Mouse (Mus musculus) frontal cortex, adult 2 months (tissue): ENCODE results near the gene Rad51b. TPM values are rescaled to one million over a fixed set of nuclear protein-coding genes. Genes with fewer than 3 reads are reported as not detected.

ENCODE experiments used
- DNase-seq, 2 experiments: peaks; one replicate each; pipeline ENCODE4 v3.0.0; 2022; ENCODE audit warnings: low spot score in 1 of 2; ENCODE audit errors: extremely low spot score in 1 of 2
- polyA plus RNA-seq: library from polyadenylated mRNA; depleted of rRNA; stranded (reverse); fragments of >200 nt; gene quantifications from 2 replicates; pipeline ENCODE4 v1.2.3, GENCODE M21; 2012

Gene Rad51b
- polyA plus RNA-seq, 1 experiment, result 0.14 TPM

DNA sequence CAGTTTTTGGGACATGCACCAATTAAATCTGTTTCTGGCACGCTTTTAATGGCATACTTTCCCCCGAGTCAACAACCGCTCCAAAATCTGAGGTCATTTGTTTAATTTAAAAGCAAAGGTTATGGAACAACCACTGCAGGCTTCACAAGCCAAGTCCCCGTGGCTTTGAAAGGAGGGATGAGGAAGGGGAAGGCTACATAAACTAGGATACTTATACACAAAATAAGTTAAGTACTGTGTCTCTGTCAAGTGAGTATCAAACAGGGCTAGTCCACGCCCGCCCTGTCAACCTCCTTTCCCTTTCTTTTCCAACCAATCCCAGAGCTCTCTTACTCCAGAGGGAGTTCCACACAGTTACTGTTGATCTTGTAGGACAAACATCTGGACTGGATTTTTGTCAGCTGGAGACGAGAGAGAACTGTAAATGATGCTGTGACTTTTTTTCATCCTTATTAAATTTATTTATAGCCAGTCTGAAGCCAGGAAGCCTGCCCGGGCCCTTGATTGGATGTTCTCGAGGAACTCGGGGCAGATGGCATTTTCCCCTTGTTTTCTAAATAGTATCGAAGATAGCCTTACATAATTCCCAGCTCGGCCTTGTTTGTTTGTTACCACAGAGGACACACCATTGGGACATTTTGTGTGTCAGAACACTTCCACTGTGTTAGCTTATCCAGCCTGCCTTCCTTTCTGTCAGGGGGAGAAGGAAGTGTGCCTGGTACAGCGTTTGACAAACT, 378.5 kb downstream of the Rad51b start:
- DNase-seq, result no peak

DNA sequence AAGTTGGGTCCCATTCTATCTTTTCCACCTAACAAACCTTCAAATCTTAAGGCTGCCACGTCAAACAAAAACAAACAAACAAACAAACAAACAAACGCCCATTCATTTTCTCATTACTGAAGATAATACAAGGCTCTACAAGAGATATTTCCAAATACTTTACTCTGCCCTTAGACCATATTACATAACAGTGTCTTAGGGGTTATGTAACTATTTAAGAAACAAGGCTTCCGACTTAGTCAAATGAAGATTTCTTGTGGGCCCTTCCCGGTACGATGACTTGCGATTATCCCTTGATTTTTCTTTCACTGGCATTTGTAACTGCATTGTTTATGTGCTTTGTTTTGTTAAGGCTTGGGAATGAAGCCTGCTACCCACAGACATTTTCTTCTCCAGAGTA, 379.2 kb downstream of the Rad51b start:
- DNase-seq, result no peak

DNA sequence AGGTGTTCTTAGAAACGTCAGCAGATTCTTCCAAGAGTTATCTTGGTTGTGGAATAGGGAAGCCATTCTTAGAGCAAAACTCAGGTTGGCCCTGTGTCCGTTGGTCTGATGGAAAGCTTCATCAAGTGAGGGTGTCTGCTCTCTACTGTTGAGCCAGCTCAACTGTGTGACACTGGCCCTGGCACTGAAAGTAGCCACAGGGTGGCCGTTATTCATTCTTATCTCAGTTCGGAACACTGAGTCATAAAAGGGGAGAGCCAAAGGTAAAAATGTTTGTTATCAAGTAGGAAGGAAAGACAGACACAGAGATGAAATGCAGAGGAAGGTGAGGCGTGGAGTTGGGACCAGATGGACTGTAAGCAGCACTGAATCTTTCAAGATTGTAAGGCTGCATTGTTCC, 379.8 kb downstream of the Rad51b start:
- no peak for DNase-seq

DNA sequence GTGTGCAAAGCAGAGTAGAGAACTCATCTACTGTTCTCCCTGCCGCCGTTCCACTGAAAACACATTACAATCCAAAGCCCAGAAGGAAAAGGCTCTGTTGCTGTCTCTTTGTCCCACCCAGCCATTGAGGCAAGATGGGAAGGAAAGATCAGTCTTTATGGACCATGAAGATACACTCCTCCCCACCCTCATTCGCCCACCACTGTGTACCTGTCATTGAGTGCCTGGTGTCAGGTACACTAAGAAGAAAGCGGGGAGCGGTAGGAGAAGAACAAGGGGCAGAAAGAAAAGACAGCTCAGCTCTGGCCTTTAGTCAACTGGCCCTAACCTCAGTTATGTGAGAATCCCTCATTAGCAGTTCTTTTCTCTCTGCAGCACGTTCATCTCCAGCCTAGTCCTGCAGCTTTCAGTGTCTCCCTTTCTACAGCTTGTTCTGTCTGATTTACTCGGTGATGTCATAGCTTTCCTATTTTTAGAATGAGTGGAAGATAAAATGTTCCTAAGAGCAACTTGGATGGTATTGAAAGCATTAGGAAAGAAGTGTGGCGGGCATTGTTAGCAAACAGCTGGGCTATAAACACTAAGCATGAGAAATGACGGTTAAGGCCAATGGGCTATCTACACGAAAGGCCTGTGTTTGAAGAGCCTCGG, 382.3 kb downstream of the Rad51b start:
- peak in 1 of 2 experiments; percentile 17 for DNase-seq

DNA sequence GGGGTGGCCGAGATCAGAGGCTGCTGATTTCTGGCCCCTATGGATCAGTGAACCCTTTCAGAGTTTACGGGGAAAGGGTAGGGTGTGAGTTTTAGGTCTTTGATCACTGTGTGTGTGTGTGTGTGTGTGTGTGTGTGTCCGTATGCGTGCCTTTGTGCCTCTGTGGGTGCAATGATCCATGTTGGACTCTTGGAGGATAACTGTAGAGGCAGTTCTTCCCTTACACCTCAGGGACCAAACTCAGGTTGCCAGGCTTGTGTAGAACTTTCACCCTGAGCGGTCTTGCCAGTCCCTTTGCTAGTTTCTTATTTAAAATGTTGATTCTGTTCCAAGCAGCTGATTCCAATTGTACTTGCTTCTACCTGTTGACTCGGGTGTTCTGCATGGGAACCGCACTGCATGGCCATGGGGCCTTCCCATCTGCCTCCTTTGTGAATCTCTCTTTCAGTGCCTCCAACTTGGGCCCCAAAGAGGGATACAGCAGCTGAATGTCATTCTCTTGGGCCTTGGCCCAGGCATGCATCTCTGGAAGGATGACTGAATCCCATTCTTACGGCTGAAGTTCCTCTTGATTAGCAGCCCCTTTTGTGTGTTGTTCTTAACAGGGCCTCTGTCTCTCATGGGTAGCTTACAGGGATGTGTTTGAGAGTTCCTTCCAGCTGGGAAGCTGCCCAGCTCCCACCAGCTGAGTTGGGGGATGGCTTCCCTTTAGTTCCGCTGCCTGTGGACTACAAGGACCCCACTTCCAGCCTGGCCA, 383.0 kb downstream of the Rad51b start:
- peak in 1 of 2 experiments; percentile 26 for DNase-seq

DNA sequence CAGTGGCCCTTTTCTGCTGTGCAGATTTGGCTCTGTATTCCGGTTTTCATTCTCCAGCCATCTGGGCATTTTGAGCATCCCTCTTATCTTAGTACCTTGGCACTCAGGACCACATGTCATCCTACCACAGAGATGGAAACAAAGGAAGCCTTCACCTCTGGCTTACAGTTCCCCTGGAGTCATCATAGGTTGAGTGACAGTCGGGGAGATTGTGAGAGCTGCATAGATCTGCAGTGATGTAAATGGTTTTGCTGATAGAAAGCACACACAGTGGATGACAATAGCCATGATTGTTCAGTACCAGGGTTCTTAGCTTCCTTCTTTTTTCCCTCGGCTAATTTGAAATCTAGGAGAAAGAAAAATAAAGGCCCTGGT, 383.6 kb downstream of the Rad51b start:
- DNase-seq, result peak in 1 of 2 experiments; percentile 21

DNA sequence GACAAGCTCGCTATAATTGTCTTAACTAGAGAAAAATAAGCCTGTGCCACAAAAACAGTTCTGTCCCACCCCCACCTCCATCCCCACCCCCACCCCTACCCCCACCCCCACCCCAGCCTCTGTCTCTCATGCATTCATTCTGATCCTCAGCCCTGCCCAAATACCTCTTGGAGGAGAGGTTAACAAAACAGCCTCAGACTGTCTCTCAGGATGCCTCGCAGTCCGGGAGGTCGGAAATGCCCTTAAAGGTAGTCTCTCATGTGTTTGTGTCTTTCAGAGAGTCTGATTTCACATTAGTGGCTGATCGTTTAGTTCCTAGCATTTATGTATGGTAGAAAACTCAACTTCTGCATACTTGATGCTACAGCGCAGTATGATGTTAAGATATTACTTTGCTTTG, 384.5 kb downstream of the Rad51b start:
- no peak for DNase-seq

DNA sequence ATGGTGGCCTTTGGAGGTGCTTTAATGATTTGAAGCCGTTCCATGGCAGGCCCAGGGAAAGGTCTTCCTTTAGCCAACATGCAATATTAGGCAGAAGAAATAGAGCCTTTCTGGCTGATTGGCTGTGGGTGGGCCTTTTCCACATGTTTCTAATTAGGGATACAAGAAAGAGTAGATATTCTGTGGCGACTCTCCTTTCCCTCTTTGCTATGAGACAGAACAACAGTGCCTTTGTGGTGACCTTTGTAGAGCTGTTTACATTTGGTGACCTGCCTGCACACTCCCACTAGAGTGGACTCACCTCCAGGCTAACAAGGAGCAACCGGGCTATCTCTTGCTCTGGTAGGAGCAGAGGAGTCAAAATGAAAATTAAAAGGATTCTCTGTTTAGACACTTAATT, 386.3 kb downstream of the Rad51b start:
- no peak for DNase-seq

DNA sequence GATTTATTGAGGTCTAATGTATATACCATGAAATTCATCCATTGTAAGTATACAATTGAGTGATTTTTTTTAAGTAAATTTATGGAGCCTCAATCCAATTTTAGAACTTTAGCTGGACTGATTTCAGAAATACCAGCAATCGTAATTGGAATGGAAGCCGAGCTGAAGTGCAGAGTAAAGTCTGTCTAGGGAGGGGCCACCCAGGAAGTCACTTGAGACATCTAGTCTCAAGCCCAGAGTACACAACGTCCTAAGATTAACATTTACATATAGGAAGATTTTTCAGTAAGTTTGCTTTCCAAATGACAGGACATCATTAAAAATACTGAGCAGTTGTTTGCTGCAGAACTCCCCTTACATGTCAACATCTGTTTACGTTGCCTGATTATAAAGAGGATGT, 386.7 kb downstream of the Rad51b start:
- DNase-seq, result no peak

DNA sequence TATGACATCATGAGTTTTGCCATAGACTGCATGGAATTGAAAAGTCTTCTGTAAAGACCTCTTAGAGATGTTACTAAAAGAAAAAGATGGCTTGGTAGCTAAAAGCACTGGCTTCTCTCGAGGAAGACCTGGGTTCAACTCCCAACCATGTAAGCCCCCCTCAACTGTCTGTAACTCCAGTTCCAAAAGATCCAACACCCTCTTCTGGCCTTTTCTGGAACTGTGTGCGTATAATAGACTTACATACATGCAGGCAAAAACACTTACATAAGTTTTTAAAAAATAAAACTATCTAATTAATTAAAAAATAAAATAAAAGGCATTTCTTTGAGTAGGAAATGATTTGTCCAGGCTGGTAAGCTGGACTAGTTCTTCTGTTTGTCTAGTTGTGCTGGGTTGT, 387.3 kb downstream of the Rad51b start:
- no peak for DNase-seq

DNA sequence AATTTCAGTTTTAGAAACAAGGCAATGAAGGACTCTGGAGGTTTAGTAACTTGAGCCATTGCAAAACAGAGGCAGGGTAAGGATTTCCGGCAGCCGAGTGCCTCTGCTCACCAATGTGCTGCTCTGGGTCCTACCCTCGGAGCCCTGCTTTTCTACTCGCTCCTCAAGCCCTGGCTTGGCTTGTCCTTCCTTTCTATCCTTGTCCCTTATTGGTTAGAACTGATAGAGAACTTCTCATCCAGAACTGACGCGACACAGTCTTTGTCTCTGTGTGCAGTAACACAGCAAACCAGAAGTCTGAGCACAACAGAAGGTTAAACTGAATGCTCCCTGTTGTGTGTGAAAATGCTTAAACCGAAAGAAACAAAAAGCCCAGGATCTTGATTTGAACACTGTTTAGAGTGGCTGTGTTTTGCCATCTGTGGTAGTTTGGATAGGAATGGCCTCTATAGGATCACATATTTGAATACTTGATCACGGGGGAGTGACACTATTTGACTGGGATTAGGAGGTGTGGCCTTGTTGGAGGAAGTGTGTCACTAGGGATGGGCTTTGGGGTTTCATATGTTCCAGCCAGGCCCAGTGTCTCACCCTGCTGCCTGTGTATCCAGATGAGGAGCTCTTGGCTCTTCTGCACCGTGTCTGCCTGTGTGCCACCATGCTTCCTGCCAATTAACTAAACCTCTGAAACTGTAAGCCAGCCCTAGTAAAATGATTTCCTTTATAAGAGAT, 389.7 kb downstream of the Rad51b start:
- DNase-seq, result no peak

DNA sequence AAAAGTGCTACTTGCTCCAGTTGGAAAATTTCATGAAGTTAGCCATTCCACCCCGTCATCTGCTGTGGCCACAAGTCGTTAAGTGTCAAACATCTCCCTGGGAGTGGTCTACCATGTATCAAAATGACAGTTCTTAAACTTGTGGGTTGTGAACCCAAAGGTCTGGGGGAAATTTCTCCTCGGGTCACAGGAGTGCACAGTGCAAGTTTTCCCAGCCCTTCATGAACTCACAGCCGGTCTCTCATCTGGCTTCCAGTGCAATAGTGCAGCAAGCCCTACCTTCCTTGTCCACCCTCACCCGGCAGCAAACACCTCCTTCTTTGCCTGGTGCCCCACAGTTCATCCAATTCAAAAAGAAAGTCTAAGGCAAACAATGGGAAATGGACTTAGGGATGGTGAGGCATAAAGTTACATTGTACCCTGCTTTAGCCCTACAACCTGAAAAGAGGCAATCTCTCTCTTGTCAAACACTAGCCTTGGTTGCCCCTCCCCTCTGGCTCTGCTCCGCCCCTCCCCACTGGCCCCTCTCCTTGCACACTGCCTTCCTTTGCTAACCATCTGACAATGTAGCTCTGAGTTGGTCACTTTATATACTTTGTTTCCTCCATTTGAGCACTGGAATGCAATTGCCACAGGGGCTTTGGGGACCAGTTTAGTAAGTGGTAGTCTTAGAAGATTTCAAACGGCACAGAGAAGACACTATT, 390.8 kb downstream of the Rad51b start:
- no peak for DNase-seq

DNA sequence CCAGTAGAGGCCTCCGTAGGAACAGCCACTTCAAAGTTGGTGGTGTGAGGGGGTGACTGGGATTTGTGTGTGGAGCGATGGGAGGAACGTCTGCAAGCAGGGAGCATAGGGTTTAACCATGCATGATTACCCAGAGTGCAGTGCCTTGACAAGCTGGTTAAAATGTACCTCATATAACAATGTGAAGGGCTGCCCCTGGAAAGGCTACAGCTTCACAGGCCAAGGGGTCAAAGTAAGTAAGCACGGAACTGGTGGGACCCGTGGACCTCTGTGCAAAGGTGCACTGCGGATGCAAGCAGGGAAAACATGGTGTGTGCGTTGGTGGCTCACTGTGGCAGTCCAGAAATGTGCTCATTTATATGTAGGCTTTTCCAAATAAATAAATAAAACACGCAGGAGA, 392.2 kb downstream of the Rad51b start:
- DNase-seq, result no peak

DNA sequence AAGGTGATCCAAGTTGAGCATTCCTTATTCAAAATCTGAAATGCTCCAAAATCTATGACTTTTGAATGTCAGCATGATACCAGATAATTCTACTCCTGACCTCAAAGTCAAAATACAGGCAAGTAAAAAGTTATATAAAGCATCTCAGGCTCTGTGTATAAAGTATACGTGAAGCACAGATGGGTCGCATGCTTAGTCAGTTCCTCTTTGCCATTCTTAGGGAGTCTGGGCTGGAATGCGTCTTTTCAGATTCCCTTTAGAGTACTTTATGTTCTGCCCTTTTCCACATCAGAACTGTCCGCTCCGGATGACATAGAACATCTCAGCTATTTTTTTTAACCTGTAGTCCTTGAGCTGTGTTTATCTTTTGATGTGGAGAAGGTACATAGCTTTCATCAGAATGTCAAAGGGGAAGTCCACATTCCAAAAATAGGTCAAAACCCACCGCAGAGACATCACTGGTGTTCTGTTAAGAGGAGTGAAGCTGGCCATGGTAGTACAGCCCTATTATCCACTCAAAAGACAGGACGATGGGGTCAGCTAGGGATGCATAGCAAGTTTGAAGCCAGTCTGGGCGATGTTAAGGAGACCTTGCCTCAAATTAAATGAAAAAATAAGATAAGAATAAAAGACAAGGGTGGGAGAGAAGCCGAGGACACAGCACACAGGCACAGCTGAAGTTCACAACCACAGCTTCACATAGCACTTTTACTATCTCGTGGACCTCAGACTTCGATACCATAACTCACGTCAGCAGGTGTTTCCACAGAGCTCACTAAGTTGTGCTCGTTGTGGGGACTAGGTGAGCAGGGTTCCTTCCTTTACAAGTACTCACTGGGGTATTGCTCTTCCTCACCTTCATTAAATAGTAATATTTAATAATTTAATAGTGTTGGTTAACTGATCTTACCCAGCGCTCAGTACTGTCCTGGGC, 395.1 kb downstream of the Rad51b start:
- no peak for DNase-seq

DNA sequence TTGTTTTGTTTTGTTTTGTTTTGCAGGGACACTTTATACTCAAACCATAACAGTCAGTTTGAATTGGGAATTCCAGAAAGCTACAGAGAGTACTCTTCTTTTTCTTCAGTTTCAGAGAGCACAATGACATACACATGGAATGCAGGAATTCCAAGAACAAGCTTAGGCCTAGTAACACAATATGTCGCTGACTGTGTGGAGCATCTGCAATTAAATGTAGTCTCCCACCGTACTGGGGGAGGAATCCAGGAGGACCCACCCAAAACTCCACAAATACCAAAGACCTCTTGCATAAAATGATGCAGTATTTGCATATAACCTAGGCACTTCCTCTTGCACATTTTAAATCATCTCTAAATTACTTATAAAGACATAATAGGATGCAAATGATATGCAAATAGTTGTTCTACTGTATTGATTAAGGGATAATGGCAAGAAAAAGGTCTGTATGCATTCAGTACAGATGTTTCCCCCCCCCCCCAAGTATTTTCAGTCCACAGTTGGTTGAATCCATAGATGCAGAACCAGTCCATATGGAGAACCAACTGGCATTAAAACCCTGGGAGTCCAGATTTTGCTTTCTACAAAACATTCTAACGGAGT, 398.9 kb downstream of the Rad51b start:
- no peak for DNase-seq

DNA sequence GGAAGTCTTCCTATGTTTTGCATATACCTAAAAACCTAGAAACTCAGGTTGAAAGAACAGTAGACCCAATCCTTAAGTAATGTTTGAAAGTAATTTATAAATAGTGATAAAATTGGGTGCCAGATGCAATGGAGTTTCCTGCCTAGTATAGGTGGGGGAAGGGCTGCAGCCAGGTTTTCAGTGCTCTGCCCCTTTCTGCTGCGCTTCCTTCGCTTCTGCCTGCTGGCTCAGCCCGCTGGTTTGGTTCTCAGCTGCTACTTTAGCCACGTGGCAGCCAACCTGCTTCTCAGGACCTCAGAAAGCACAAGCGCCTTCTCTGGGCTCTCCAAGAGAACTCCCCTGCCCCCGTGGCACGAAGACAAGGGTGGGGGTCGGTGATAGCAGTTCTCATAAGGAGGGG, 406.5 kb downstream of the Rad51b start:
- no peak for DNase-seq

DNA sequence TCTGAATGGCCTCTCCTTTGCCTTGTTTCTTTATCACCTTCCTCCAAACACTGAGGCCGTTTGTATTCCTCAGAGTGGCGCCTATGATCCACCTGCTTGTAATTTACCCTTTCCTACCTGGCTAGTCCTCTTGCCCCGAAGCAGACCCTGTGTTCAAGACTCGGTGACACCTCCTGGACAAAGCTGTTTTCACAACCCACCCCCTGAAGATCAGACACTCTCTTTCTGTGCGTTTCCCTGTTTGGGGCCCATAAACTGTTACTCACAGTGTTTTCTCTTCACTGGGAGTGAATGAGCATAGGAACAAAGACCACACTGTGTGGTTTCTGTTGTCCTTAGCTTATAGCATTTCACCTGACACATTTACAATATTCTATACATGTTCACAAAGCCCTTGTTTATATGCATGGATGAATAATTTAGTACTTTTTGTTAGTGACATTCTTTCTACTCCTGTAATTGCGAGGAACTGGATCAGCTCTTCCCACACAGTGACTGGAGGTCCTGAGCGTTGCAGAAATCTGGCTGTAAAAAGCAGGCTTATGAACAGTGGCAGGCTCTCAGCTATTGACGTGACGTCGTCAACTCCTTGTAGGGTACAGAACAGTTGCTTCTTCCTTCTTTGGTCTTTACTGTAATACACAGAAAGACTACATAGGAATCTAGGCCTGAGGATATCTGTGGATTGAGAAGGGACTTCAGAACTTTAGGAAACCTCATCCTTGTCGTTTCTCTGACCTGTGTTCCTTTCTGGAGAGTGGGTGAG, 408.6 kb downstream of the Rad51b start:
- DNase-seq, result no peak
